ENCODE assay signal across 20 mouse cellular contexts in the genomic region with DNA sequence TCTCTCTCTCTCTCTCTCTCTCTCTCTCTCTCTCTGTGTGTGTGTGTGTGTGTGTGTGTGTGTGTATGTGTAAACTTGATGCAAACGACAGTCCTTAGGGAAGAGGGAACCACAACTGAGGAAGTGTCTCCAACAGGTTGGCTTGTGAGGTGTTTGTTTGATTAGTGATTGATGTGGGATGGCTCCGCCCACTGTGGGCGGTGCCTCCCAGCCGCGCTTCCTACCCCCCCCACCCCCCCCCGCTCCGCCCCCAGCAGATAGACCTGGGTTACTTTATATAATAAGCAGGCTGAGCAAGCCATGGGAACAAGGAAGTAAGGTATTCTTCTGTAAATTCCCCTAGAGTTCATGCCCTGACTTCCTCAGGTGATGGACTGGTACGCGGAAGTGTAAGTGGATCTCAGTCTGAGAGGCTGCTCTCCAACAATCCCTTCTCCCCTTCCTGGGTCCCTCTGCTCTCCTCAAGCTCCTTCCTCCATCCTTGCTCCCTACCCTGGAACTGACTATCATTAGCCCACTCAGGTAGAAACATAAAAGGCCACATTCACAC. TPM values are rescaled to one million over a fixed set of nuclear protein-coding genes. Genes with fewer than 3 reads are reported as not detected.
A peak's percentile ranks its signal among the peaks of the same experiment; 100 is the strongest.
DNase-seq lines count a peak whose midpoint lies in the region; TF ChIP-seq lines count a peak whose summit lies in the region.
"Had no signal": no experiment of that assay in that cellular context is flagged by ENCODE, and none has a peak within 500 bp of the region (broad histone marks: within the 10 kb centered on the region; RNA-seq: fewer than 3 reads in every experiment).

No protein-coding gene starts in this region.

- peak; percentile 29 for DNase-seq in CD4-positive helper T cell, adult 2 months (ENCODE audit: low read depth, low spot score)
- DNase-seq in CD4-positive, CD25-positive, alpha-beta regulatory T cell, adult 2 months (ENCODE audit: low read depth, low spot score): peak; percentile 47
- peak; percentile 39 for DNase-seq in induced T-regulatory cell, adult 2 months (ENCODE audit: low read depth)
- no peak for DNase-seq in thymus, postnatal 25 days
- DNase-seq in cerebellum, adult 9-11 months: no peak
- no peak for DNase-seq in left cerebral cortex, adult 11 months (ENCODE audit: low spot score)
- DNase-seq: adrenal gland, postnatal 10 days; cerebellum, adult 11 months; cerebellum, postnatal 36 days; heart, adult 2 months; kidney, adult 18-20 months; kidney, postnatal 36 days; right cerebral cortex, postnatal 4 days had no signal

- peaks cover 6% of the 10 kb centered on the region; the same call in 1 of the 2 replicates for H3K4me1 ChIP-seq in small intestine, adult 2 months (ENCODE audit: control insufficient read depth, insufficient read depth, insufficient read length, low read length)

- no peak for TF ChIP-seq POLR2A in small intestine, adult 2 months (IDR thresholded peaks at IDR 0.05; ENCODE audit: low read depth, low read length)

- H3K27me3 ChIP-seq in small intestine, adult 2 months (ENCODE audit: control insufficient read depth, insufficient read depth, low read length): no peaks in the 10 kb centered on the region
- H3K27me3 ChIP-seq: CH12.LX; embryonic facial prominence, embryonic 12.5 days; limb, embryonic 15.5 days; neural tube, embryonic 15.5 days had no signal

- no peak for TF ChIP-seq CTCF in small intestine, adult 2 months (IDR thresholded peaks at IDR 0.05; ENCODE audit: extremely low read depth, insufficient read length, insufficient replicate concordance, low read depth, low read length)

- H3K4me3 ChIP-seq in small intestine, adult 2 months (ENCODE audit: low read depth, low read length): 0 out of 2 replicates have a peak overlapping the region, but pooled peaks have one; percentile 1
- H3K4me3 ChIP-seq: embryonic facial prominence, embryonic 12.5 days; forebrain, embryonic 10.5 days; heart, adult 2 months; limb, embryonic 15.5 days; midbrain, embryonic 13.5 days; neural tube, embryonic 15.5 days had no signal

- H3K36me3 ChIP-seq in small intestine, adult 2 months (ENCODE audit: control insufficient read depth, insufficient read depth, low read length): no peaks in the 10 kb centered on the region
- H3K36me3 ChIP-seq: embryonic facial prominence, embryonic 12.5 days; forebrain, embryonic 10.5 days; limb, embryonic 15.5 days; midbrain, embryonic 13.5 days; neural tube, embryonic 15.5 days had no signal

- peak overlapping the region; percentile 78 for H3K27ac ChIP-seq in small intestine, adult 2 months (ENCODE audit: insufficient read depth, low read depth, low read length)
- H3K27ac ChIP-seq: embryonic facial prominence, embryonic 12.5 days; forebrain, embryonic 10.5 days; heart, adult 2 months; limb, embryonic 15.5 days; midbrain, embryonic 13.5 days; neural tube, embryonic 15.5 days had no signal

- 6% methylated on average over 9 of the region's 9 CpGs for WGBS in small intestine, adult 2 months

RNA-seq across cellular contexts. Expression of a gene that starts 5.2 kb away (rescaled TPM):
- polyA plus RNA-seq in small intestine, adult 2 months (2012; rRNA removed): not detected in 2 replicates
- polyA plus RNA-seq: heart, adult 2 months had no signal

RNA-seq across cellular contexts. Expression of a gene that starts 22.7 kb away (rescaled TPM):
- 0.76 and 2.5 TPM in 2 replicates for polyA plus RNA-seq in small intestine, adult 2 months (2012; rRNA removed)

Comparison
In these comparisons a context has a peak if more than half of its experiments do, and no peak if none do; other contexts are left out.
1. DNase-seq: peak in CD4-positive helper T cell, adult 2 months (single experiment), CD4-positive, CD25-positive, alpha-beta regulatory T cell, adult 2 months (single experiment) and induced T-regulatory cell, adult 2 months (single experiment); none in thymus, postnatal 25 days (single experiment), cerebellum, adult 9-11 months (single experiment) and left cerebral cortex, adult 11 months (single experiment).